Mouse (Mus musculus) CH12.LX (cell line): Measurements from ENCODE around the gene Ddah2. TPM values are rescaled to one million over a fixed set of nuclear protein-coding genes. Genes with fewer than 3 reads are reported as not detected.

ENCODE experiments used
- DNase-seq: peaks from one replicate; pipeline ENCODE4 v3.0.0-alpha.2; 2013; ENCODE audit errors: extremely low read depth
- H3K27ac ChIP-seq: 2 replicates; pipeline ENCODE4 v1.5.1; 2012; ENCODE audit warnings: low read depth, mild to moderate bottlenecking, control low read depth, moderate library complexity; ENCODE audit not compliant: insufficient read depth
- H3K27me3 ChIP-seq: replicated peaks from 2 replicates; pipeline ENCODE3; 2012; ENCODE audit warnings: inconsistent platforms
- H3K36me3 ChIP-seq, 2 experiments: replicated peaks in 1 of 2; 2 replicates each; pipeline versions ENCODE3 to v1.6.1; 2012; ENCODE audit warnings: inconsistent platforms in 1 of 2, low read length in 1 of 2, mild to moderate bottlenecking in 1 of 2, mixed read lengths in 1 of 2, moderate library complexity in 1 of 2; ENCODE audit not compliant: control insufficient read depth in 1 of 2, insufficient read depth in 1 of 2
- H3K4me1 ChIP-seq, 2 experiments: 2 replicates each; pipeline ENCODE4 v1.6.1; 2012; ENCODE audit warnings: inconsistent platforms in 1 of 2, moderate library complexity in 1 of 2; ENCODE audit not compliant: insufficient read depth in 2 of 2, control insufficient read depth in 1 of 2
- H3K4me2 ChIP-seq: 2 replicates; pipeline ENCODE4 v1.6.1; 2012; ENCODE audit warnings: low read depth, mild to moderate bottlenecking, control low read depth; ENCODE audit not compliant: poor library complexity, insufficient read depth, severe bottlenecking
- H3K4me3 ChIP-seq, 3 experiments: fragments of 150-350 bp in 1 of 3; sonication (generic) in 1 of 3; replicated peaks in 1 of 3; 2 replicates each; pipeline versions ENCODE3 to v1.5.1; 2011 to 2012; ENCODE audit warnings: low read depth in 2 of 3, low read length in 2 of 3, mild to moderate bottlenecking in 2 of 3, moderate library complexity in 2 of 3, control low read depth in 1 of 3, improper control_type of control experiment in 1 of 3, inconsistent platforms in 1 of 3, mixed read lengths in 1 of 3; ENCODE audit not compliant: poor library complexity in 1 of 3
- H3K79me2 ChIP-seq: replicated peaks from 2 replicates; pipeline ENCODE4 v1.6.1; 2012; ENCODE audit warnings: mild to moderate bottlenecking, moderate library complexity; ENCODE audit not compliant: control insufficient read depth, poor library complexity, insufficient read depth, severe bottlenecking; ENCODE audit errors: extremely low read depth
- H3K9ac ChIP-seq: 2 replicates; pipeline ENCODE4 v1.6.1; 2012; ENCODE audit warnings: low read depth, mild to moderate bottlenecking, control low read depth, moderate library complexity; ENCODE audit not compliant: insufficient read depth
- H3K9me3 ChIP-seq: replicated peaks from 2 replicates; pipeline ENCODE3; 2012; ENCODE audit warnings: low read length, inconsistent platforms, mixed read lengths
- CHD1 ChIP-seq: IDR thresholded peaks from 2 replicates; pipeline ENCODE4 v1.6.1; 2012; ENCODE audit warnings: low read depth, low read length, improper control_type of control experiment, inconsistent platforms
- CTCF ChIP-seq, 2 experiments: IDR thresholded peaks in 1 of 2; conservative IDR thresholded peaks in 1 of 2; 2 replicates each; pipeline ENCODE4 v1.5.1; 2011 to 2012; ENCODE audit warnings: low read depth in 2 of 2, low read length in 2 of 2, improper control_type of control experiment in 1 of 2, inconsistent platforms in 1 of 2, mild to moderate bottlenecking in 1 of 2, moderate library complexity in 1 of 2
- ELF1 ChIP-seq: IDR thresholded peaks from 2 replicates; pipeline ENCODE4 v1.6.1; 2014; ENCODE audit warnings: low read depth, mild to moderate bottlenecking, inconsistent platforms, low read length, improper control_type of control experiment
- GABPA ChIP-seq: IDR thresholded peaks from 2 replicates; pipeline ENCODE4 v1.6.1; 2012; ENCODE audit warnings: low read depth, low read length, improper control_type of control experiment, inconsistent platforms; ENCODE audit not compliant: insufficient replicate concordance
- HCFC1 ChIP-seq: IDR thresholded peaks from 2 replicates; pipeline ENCODE4 v1.6.1; 2012; ENCODE audit warnings: low read depth, mild to moderate bottlenecking, inconsistent platforms, low read length, improper control_type of control experiment
- IRF4 ChIP-seq: IDR thresholded peaks from 2 replicates; pipeline ENCODE4 v1.6.1; 2014; ENCODE audit warnings: low read depth, mild to moderate bottlenecking, inconsistent platforms, low read length, improper control_type of control experiment
- JUN ChIP-seq: IDR thresholded peaks from 2 replicates; pipeline ENCODE4 v1.6.1; 2011; ENCODE audit warnings: low read depth, mild to moderate bottlenecking, low read length, improper control_type of control experiment, moderate library complexity; ENCODE audit not compliant: insufficient read depth
- JUND ChIP-seq: conservative IDR thresholded peaks from 2 replicates; pipeline ENCODE4 v1.6.1; 2011; ENCODE audit warnings: low read depth, low read length, improper control_type of control experiment
- KAT2A ChIP-seq: IDR thresholded peaks from 2 replicates; pipeline ENCODE4 v1.6.1; 2012; ENCODE audit warnings: low read length, improper control_type of control experiment, inconsistent platforms; ENCODE audit not compliant: insufficient replicate concordance
- MAFK ChIP-seq: IDR thresholded peaks from 2 replicates; pipeline ENCODE4 v1.6.1; 2011; ENCODE audit warnings: low read length, improper control_type of control experiment; ENCODE audit not compliant: insufficient replicate concordance
- MAX ChIP-seq: IDR thresholded peaks from 2 replicates; pipeline ENCODE4 v1.6.1; 2011; ENCODE audit warnings: low read length, improper control_type of control experiment
- MXI1 ChIP-seq: IDR thresholded peaks from 2 replicates; pipeline ENCODE4 v1.6.1; 2011; ENCODE audit warnings: mild to moderate bottlenecking, low read depth, low read length, improper control_type of control experiment
- MYC ChIP-seq: IDR thresholded peaks from 2 replicates; pipeline ENCODE4 v1.6.1; 2011; ENCODE audit warnings: low read depth, mild to moderate bottlenecking, improper control_type of control experiment, low read length
- NRF1 ChIP-seq: IDR thresholded peaks from 2 replicates; pipeline ENCODE4 v1.6.1; 2014; ENCODE audit warnings: low read depth, mild to moderate bottlenecking, inconsistent platforms, low read length, improper control_type of control experiment, moderate library complexity
- POLR2AphosphoS2 ChIP-seq: IDR thresholded peaks from 2 replicates; pipeline ENCODE4 v1.6.1; 2011; ENCODE audit warnings: low read depth, low read length, improper control_type of control experiment
- RCOR1 ChIP-seq: conservative IDR thresholded peaks from 2 replicates; pipeline ENCODE4 v1.6.1; 2012; ENCODE audit warnings: low read depth, mild to moderate bottlenecking, inconsistent platforms, low read length, improper control_type of control experiment
- SMC3 ChIP-seq: IDR thresholded peaks from 2 replicates; pipeline ENCODE4 v1.6.1; 2011; ENCODE audit warnings: low read depth, low read length, improper control_type of control experiment
- UBTF ChIP-seq: IDR thresholded peaks from 2 replicates; pipeline ENCODE4 v1.6.1; 2012; ENCODE audit warnings: low read depth, mild to moderate bottlenecking, inconsistent platforms, low read length, improper control_type of control experiment, moderate library complexity
- ZC3H11A ChIP-seq: IDR thresholded peaks from 2 replicates; pipeline ENCODE4 v1.6.1; 2012; ENCODE audit warnings: low read depth, mild to moderate bottlenecking, inconsistent platforms, low read length, improper control_type of control experiment
- ZKSCAN1 ChIP-seq: IDR thresholded peaks from 2 replicates; pipeline ENCODE4 v1.6.1; 2012; ENCODE audit warnings: low read depth, inconsistent platforms, low read length, improper control_type of control experiment, borderline replicate concordance
- ZNF384 ChIP-seq: IDR thresholded peaks from 2 replicates; pipeline ENCODE4 v1.6.1; 2012; ENCODE audit warnings: low read depth, low read length, improper control_type of control experiment, inconsistent platforms
- dilution Hi-C: fragments of 300-500 bp; cut with MboI; formaldehyde crosslinking; loops from 2 replicates; pipeline ENCODE4 v1.14.3; 2020; ENCODE audit warnings: low sequenced_read_pairs; ENCODE audit not compliant: extremely low pct_unique_long_range_greater_than_20kb, extremely low pct_ligation_motif_present
- in situ Hi-C: fragments of 300-500 bp; cut with MboI; formaldehyde crosslinking; loops from 3 replicates; pipeline ENCODE4 v1.14.3; 2019; ENCODE audit warnings: low sequenced_read_pairs, low pct_ligation_motif_present, low pct_unique_long_range_greater_than_20kb, mixed read lengths
- polyA plus RNA-seq: library from polyadenylated mRNA; unstranded; fragments of >175 nt; gene quantifications from 2 replicates; pipeline ENCODE4 v1.2.1, GENCODE M21; 2012; ENCODE audit warnings: low read depth; ENCODE audit not compliant: insufficient read length
- total RNA-seq, 2 experiments: library from RNA; depleted of rRNA; stranded (reverse); fragments of 300-350 nt in 1 of 2; fragments of >200 nt in 1 of 2; gene quantifications; 2 replicates each; pipeline ENCODE4 v1.2.3; 2012 to 2014

Gene Ddah2
- total and polyA plus RNA-seq, 3 experiments = 0.94 to 4.8 (median 3.4) TPM

DNA sequence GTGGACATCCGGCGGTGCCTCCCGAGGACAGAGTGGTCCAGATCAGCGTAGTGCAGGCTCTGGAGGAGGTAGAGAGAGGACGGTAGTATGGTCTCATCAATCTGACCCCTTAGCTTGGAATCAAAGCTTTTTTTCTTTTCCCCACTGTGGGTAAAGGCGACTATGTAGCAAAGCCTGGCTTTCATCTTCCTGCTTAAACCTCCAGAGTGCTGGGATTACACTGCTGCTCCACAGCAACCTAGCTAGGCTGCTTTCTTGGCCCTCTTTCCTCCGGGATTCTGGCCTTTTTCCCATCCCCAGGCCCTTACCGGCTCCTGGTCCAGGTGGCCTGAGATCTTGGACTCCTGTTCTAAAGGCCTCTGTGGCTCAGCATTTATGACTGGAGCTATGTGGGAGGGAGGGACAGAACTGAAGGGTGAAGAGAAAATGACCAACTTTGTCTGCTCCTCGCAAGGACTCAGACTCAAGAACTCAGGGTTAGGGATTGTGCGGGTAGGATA is 5.6 kb downstream of the Ddah2 start:
- dilution Hi-C loops (no loop called here), in situ Hi-C loops (no loop called here)
- H3K4me2 ChIP-seq = no peak overlapping the region
- DNase-seq = no peak
- H3K79me2 ChIP-seq = no peaks in the 10 kb centered on the region
- no peaks in the 10 kb centered on the region for H3K27me3 ChIP-seq
- no peak overlapping the region for H3K4me3 ChIP-seq
- H3K4me1 ChIP-seq = 0 out of 4 replicates have a peak, but pooled peaks cover 0 to 2% of the 10 kb centered on the region in 2 experiments
- no peaks in the 10 kb centered on the region for H3K9me3 ChIP-seq
- TF ChIP-seq GABPA (no peak), ZNF384 (no peak), IRF4 (no peak), JUN (no peak), KAT2A (no peak), JUND (no peak), SMC3 (no peak), CTCF (conservative IDR thresholded peaks at IDR 0.05 in 1 of 2, IDR thresholded peaks at IDR 0.05 in 1 of 2; ENCODE audit: low read depth in 2 of 2, low read length in 2 of 2) (no peak), MAX (no peak), ELF1 (no peak), HCFC1 (no peak), ZC3H11A (no peak), MXI1 (no peak)
- no peak overlapping the region for H3K27ac ChIP-seq
- peaks cover 15 to 48% of the 10 kb centered on the region in 2 experiments for H3K36me3 ChIP-seq
- H3K9ac ChIP-seq = no peak overlapping the region

GRCm38 (mm10) chr17:35064951-35065947 is 6.4 kb downstream of the Ddah2 start, which contains the start of gene Ly6g6c:
Ly6g6c (plus strand) TSS chr17:35065388.
- dilution Hi-C loops (no loop called here), in situ Hi-C loops (loop anchor here (5.0 kb wide), 1 partner anchor 43 kb away; no protein-coding TSS in a partner anchor)
- H3K4me2 ChIP-seq = 0 out of 2 replicates have a peak within 1 kb of the TSS, but pooled peaks have one; percentile 1

More at GRCm38 (mm10) chr17:35064951-35065947, 6.4 kb downstream of the Ddah2 start, which contains the start of gene Ly6g6c:
- no peak within 1 kb of the TSS for H3K27ac ChIP-seq
- H3K27me3 ChIP-seq = no peaks in the 10 kb centered on the region
- DNase-seq = no peak
- no peaks in the 10 kb centered on the region for H3K9me3 ChIP-seq
- H3K79me2 ChIP-seq = no peaks in the 10 kb centered on the region
- no peak within 1 kb of the TSS for H3K4me3 ChIP-seq
- TF ChIP-seq ZKSCAN1 = no peak
- TF ChIP-seq POLR2AphosphoS2 = no peak
- TF ChIP-seq MYC = no peak
- no peak for TF ChIP-seq NRF1
- no peak for TF ChIP-seq RCOR1
- TF ChIP-seq MAFK = no peak
- TF ChIP-seq UBTF = no peak
- TF ChIP-seq ZC3H11A = no peak
- TF ChIP-seq CHD1 = no peak
- H3K9ac ChIP-seq = no peak within 1 kb of the TSS
- peaks cover 12 to 40% of the 10 kb centered on the region in 2 experiments for H3K36me3 ChIP-seq
- 0 out of 4 replicates have a peak, but pooled peaks cover 0 to 2% of the 10 kb centered on the region in 2 experiments for H3K4me1 ChIP-seq
